Mouse (Mus musculus): ENCODE results near the gene Fads3. TPM values are rescaled to one million over a fixed set of nuclear protein-coding genes. Genes with fewer than 3 reads are reported as not detected.

Gene Fads3
- total RNA-seq, 2 experiments from 2014 or later = 3.1 to 7.2 TPM

Other genes with a start within 250 kb of the Fads3 start
- not detected for gene Scgb2a2, start 194.0 kb upstream of the Fads3 start, total RNA-seq (2021)
- gene Incenp, start 142.0 kb upstream of the Fads3 start, total RNA-seq (2021) = 1 to 10 TPM; 4.5 to 4.7 TPM
- gene Fth1, start 61.0 kb upstream of the Fads3 start, total RNA-seq (2021) = 1,000 to 10,000 TPM; 1,951 to 1,957 TPM
- under 1 TPM; 0.21 to 0.26 TPM for gene Best1, start 39.9 kb upstream of the Fads3 start, total RNA-seq (2021)
- gene Rab3il1, start 39.9 kb upstream of the Fads3 start, total RNA-seq (2021) = 1 to 10 TPM; 6.0 to 6.5 TPM
- gene Fads2, start 60.2 kb downstream of the Fads3 start, total RNA-seq (2021) = 1 to 10 TPM; 2.8 to 3.4 TPM
- gene Fads1, start 141.3 kb downstream of the Fads3 start, total RNA-seq (2021) = 1 to 10 TPM; 6.9 to 8.2 TPM
- gene Tmem258, start 162.4 kb downstream of the Fads3 start, total RNA-seq (2021) = 10 to 100 TPM; 81.8 to 94.5 TPM
- gene Fen1, start 162.6 kb downstream of the Fads3 start, total RNA-seq (2021) = 1 to 10 TPM; 2.9 to 3.7 TPM
- not detected for gene Myrf, start 199.2 kb downstream of the Fads3 start, total RNA-seq (2021)

Data from gastrocnemius, postnatal 25 days (tissue).